Mouse (Mus musculus) hindbrain, embryonic 14.5 days (tissue): ENCODE data around the gene Pafah2. TPM values are rescaled to one million over a fixed set of nuclear protein-coding genes. Genes with fewer than 3 reads are reported as not detected.
"Not testable (repeated sequence)": the region's sequence is repeated elsewhere in the genome, so short reads cannot be mapped to it uniquely, and the experiment has no call there.

Experiments used
- ATAC-seq: fragments of 200-750 bp; cut with Nextera tagmentation; 2 replicates; pipeline ENCODE4 v1.8.0; 2017; ENCODE audit warnings: moderate number of reproducible peaks, mild to moderate bottlenecking, moderate TSS enrichment, moderate library complexity; ENCODE audit not compliant: low FRiP score
- DNase-seq: peaks from one replicate; pipeline ENCODE4 v3.0.0-alpha.2; 2015; ENCODE audit warnings: low spot score
- H3K27ac ChIP-seq: fragments of 300-500 bp; sonication (generic); 2 replicates; pipeline ENCODE4 v1.5.1; 2014; ENCODE audit warnings: mild to moderate bottlenecking, moderate library complexity
- H3K27me3 ChIP-seq: fragments of 300-500 bp; sonication (generic); 2 replicates; pipeline ENCODE4 v1.6.1; 2014; ENCODE audit warnings: mild to moderate bottlenecking, low read length, mixed read lengths; ENCODE audit not compliant: control insufficient read depth, insufficient read depth
- H3K36me3 ChIP-seq: fragments of 300-500 bp; sonication (generic); replicated peaks from 2 replicates; pipeline ENCODE4 v1.6.1; 2014; ENCODE audit not compliant: control insufficient read depth, insufficient read depth
- H3K4me1 ChIP-seq: fragments of 300-500 bp; sonication (generic); replicated peaks from 2 replicates; pipeline ENCODE4 v1.6.1; 2014; ENCODE audit warnings: antibody characterized with exemption, low read length, mixed read lengths; ENCODE audit not compliant: control insufficient read depth, insufficient read depth
- H3K4me2 ChIP-seq: fragments of 300-500 bp; sonication (generic); replicated peaks from 2 replicates; pipeline ENCODE4 v1.6.1; 2014; ENCODE audit warnings: mild to moderate bottlenecking, moderate library complexity
- H3K4me3 ChIP-seq: fragments of 300-500 bp; sonication (generic); replicated peaks from 2 replicates; pipeline ENCODE4 v1.5.1; 2014; ENCODE audit warnings: mild to moderate bottlenecking, low read length
- H3K9ac ChIP-seq: fragments of 300-500 bp; sonication (generic); 2 replicates; pipeline ENCODE4 v1.6.1; 2014
- H3K9me3 ChIP-seq: fragments of 300-500 bp; sonication (generic); 2 replicates; pipeline ENCODE4 v1.6.1; 2016; ENCODE audit warnings: low read length; ENCODE audit not compliant: control insufficient read depth
- WGBS: fragments of 180-500 bp; shearing (Covaris S2); extraction: QIAGEN DNeasy Blood & Tissue Kit; methylation state at CpG from one replicate; pipeline ENCODE4 v1.1.7; 2014; 5-methylcytosine and 5-hydroxymethylcytosine counted together
- polyA plus RNA-seq: library from polyadenylated mRNA; unstranded; fragments of >200 nt; fragmentation: Nextera tagmentation; extraction: Ambion mirVana; gene quantifications from 2 replicates; pipeline ENCODE4 v1.2.1, GENCODE M21; 2014

The Pafah2 gene
- polyA plus RNA-seq, 1 experiment from 2014 or later, result 6.8 TPM

GRCm38 (mm10) chr4:134370649-134371221, 25.4 kb upstream of the Pafah2 start:
- Histone ChIP-seq H3K9ac (peak overlapping the region; percentile 8; the same call in 1 of the 2 replicates), H3K27me3 (peaks cover 39% of the 10 kb centered on the region), H3K4me1 (peaks cover 12% of the 10 kb centered on the region; the same call in 1 of the 2 replicates), H3K36me3 (no peaks in the 10 kb centered on the region), H3K4me3 (peak overlapping the region; percentile 45), H3K9me3 (no peaks in the 10 kb centered on the region), H3K27ac (no peak overlapping the region), H3K4me2 (peak overlapping the region; percentile 97)
- ATAC-seq, result no peak
- under 1% methylated on average over 18 of the region's 18 CpGs for WGBS
- no peak for DNase-seq

GRCm38 (mm10) chr4:134371316-134371855, 24.7 kb upstream of the Pafah2 start:
- Histone ChIP-seq H3K9me3 (no peaks in the 10 kb centered on the region), H3K4me2 (peak overlapping the region; percentile 97), H3K27ac (no peak overlapping the region), H3K9ac (peak overlapping the region; percentile 8; the same call in 1 of the 2 replicates), H3K4me1 (peaks cover 12% of the 10 kb centered on the region; the same call in 1 of the 2 replicates), H3K36me3 (no peaks in the 10 kb centered on the region), H3K4me3 (peak overlapping the region; percentile 45), H3K27me3 (peaks cover 39% of the 10 kb centered on the region)
- WGBS, result under 1% methylated on average over 17 of the region's 17 CpGs
- ATAC-seq (no peak), DNase-seq (no peak)

GRCm38 (mm10) chr4:134372294-134372747, 23.8 kb upstream of the Pafah2 start:
- DNase-seq, result peak; percentile 77
- H3K36me3 ChIP-seq, result no peaks in the 10 kb centered on the region
- peaks cover 39% of the 10 kb centered on the region for H3K27me3 ChIP-seq
- under 1% methylated on average over 16 of the region's 16 CpGs for whole genome bisulfite sequencing
- peak overlapping the region; percentile 54 for H3K9ac ChIP-seq
- H3K4me2 ChIP-seq, result peak overlapping the region; percentile 97
- H3K9me3 ChIP-seq, result no peaks in the 10 kb centered on the region
- no peak overlapping the region for H3K27ac ChIP-seq
- ATAC-seq, result peak; percentile 72; the same call in 1 of the 2 replicates
- peak overlapping the region; percentile 45 for H3K4me3 ChIP-seq
- H3K4me1 ChIP-seq, result peaks cover 12% of the 10 kb centered on the region; the same call in 1 of the 2 replicates

- DNase-seq (no peak), ATAC-seq (no peak)
- Histone ChIP-seq H3K27me3 (peaks cover 39% of the 10 kb centered on the region), H3K9ac (no peak overlapping the region), H3K36me3 (no peaks in the 10 kb centered on the region), H3K4me3 (no peak overlapping the region), H3K9me3 (no peaks in the 10 kb centered on the region), H3K4me1 (peaks cover 12% of the 10 kb centered on the region; the same call in 1 of the 2 replicates), H3K4me2 (no peak overlapping the region), H3K27ac (no peak overlapping the region)
- WGBS, result 79% methylated on average over 8 of the region's 8 CpGs
Measured at GRCm38 (mm10) chr4:134373295-134373694, 22.8 kb upstream of the Pafah2 start.

GRCm38 (mm10) chr4:134374306-134374705, 21.8 kb upstream of the Pafah2 start:
- Histone ChIP-seq H3K9me3 (no peaks in the 10 kb centered on the region), H3K4me1 (peaks cover 12% of the 10 kb centered on the region; the same call in 1 of the 2 replicates), H3K9ac (no peak overlapping the region), H3K27ac (no peak overlapping the region), H3K4me3 (no peak overlapping the region), H3K36me3 (no peaks in the 10 kb centered on the region), H3K27me3 (peaks cover 30% of the 10 kb centered on the region), H3K4me2 (no peak overlapping the region)
- WGBS, result 64% methylated on average over 1 of the region's 1 CpGs
- DNase-seq (no peak), ATAC-seq (no peak)

- Histone ChIP-seq H3K4me1 (no peaks in the 10 kb centered on the region), H3K4me3 (no peak overlapping the region), H3K36me3 (no peaks in the 10 kb centered on the region), H3K27me3 (no peaks in the 10 kb centered on the region), H3K27ac (no peak overlapping the region), H3K9ac (no peak overlapping the region), H3K9me3 (no peaks in the 10 kb centered on the region), H3K4me2 (no peak overlapping the region)
- DNase-seq (no peak), ATAC-seq (no peak)
- WGBS, result 39% methylated on average over 10 of the region's 10 CpGs
Measured at GRCm38 (mm10) chr4:134378089-134378615, 18.0 kb upstream of the Pafah2 start.

- no peak for ATAC-seq
- 84% methylated on average over 8 of the region's 8 CpGs for WGBS
- Histone ChIP-seq H3K9me3 (no peaks in the 10 kb centered on the region), H3K4me3 (no peak overlapping the region), H3K36me3 (no peaks in the 10 kb centered on the region), H3K9ac (no peak overlapping the region), H3K4me2 (no peak overlapping the region), H3K4me1 (no peaks in the 10 kb centered on the region), H3K27me3 (no peaks in the 10 kb centered on the region), H3K27ac (no peak overlapping the region)
- no peak for DNase-seq
Measured at GRCm38 (mm10) chr4:134379510-134379909, 16.6 kb upstream of the Pafah2 start.

GRCm38 (mm10) chr4:134383750-134384149, 12.4 kb upstream of the Pafah2 start, which contains the start of gene Extl1:
TSS of gene Extl1 (minus strand) at chr4:134383850.
- 95% methylated on average over 2 of the region's 6 CpGs for WGBS
- not testable (repeated sequence) for H3K4me1 ChIP-seq, H3K27ac ChIP-seq, H3K9me3 ChIP-seq, H3K9ac ChIP-seq, DNase-seq, H3K4me2 ChIP-seq, ATAC-seq, H3K4me3 ChIP-seq, H3K27me3 ChIP-seq, H3K36me3 ChIP-seq

- ATAC-seq (no peak), DNase-seq (no peak)
- no peaks in the 10 kb centered on the region for H3K27me3 ChIP-seq
- no peak overlapping the region for H3K4me3 ChIP-seq
- no peak overlapping the region for H3K27ac ChIP-seq
- no peaks in the 10 kb centered on the region for H3K36me3 ChIP-seq
- no peaks in the 10 kb centered on the region for H3K4me1 ChIP-seq
- no peak overlapping the region for H3K9ac ChIP-seq
- WGBS, result 77% methylated on average over 6 of the region's 6 CpGs
- H3K4me2 ChIP-seq, result no peak overlapping the region
- H3K9me3 ChIP-seq, result no peaks in the 10 kb centered on the region
Measured at GRCm38 (mm10) chr4:134387268-134387667, 8.9 kb upstream of the Pafah2 start.
